Mouse (Mus musculus) liver (tissue): ENCODE data around the gene Mrc2.
A peak's percentile ranks its signal among the peaks of the same experiment; 100 is the strongest.

Experiments used
- DNase-seq: peaks from one replicate; pipeline ENCODE4 v3.0.0-alpha.2; 2020; ENCODE audit warnings: mixed read lengths

Gene Mrc2

GRCm38 (mm10) chr11:105292124-105293071 lies at the start of gene Mrc2:
TSS of gene Mrc2 (plus strand) at chr11:105292643.
- peak; percentile 62 for DNase-seq

- DNase-seq = no peak
These were observed 46.1 kb upstream of the Mrc2 start for GRCm38 (mm10) chr11:105246369-105246768.

GRCm38 (mm10) chr11:105246785-105247184 lies 45.7 kb upstream of the Mrc2 start:
- DNase-seq = no peak

DNA sequence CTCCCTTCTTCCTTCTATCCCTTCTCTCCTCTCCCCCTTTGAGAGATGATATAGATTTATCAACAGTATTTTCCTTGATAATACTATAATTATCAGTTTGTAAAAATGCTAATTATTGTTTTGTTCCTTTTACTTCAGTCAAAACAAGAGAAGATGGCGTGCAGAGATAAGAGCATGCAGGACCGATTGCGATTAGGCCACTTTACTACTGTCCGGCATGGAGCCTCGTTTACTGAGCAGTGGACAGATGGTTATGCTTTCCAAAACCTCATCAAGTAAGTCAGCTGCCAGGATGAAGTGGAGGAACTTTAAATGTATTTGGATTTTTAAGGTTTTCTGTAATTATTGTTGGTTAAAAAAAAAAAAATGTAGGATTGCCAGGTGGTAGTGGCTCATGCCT lies 45.1 kb upstream of the Mrc2 start:
- DNase-seq = no peak

GRCm38 (mm10) chr11:105259733-105260132 lies 32.7 kb upstream of the Mrc2 start:
- no peak for DNase-seq

DNA sequence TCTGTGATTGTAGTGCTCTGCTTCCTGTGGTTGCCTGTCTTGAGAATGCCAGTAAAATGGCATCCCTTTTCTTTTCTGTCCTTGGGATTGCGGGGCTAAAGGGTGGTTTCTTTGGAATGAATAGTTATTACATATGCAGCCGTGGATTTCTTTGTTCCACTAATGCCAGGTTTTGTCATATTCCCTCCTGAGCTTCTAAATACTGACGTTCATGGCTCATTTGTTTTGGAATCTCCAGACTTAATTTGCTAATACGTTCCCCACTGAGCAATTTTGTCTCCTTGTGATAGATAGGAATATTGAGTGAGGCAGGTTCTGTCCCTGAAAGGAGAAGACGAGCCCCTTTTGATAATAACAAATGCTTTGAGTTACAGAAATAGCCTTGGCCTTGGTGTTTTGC lies 31.3 kb upstream of the Mrc2 start:
- DNase-seq = no peak

GRCm38 (mm10) chr11:105261601-105262351 lies 30.7 kb upstream of the Mrc2 start:
- DNase-seq = no peak

DNA sequence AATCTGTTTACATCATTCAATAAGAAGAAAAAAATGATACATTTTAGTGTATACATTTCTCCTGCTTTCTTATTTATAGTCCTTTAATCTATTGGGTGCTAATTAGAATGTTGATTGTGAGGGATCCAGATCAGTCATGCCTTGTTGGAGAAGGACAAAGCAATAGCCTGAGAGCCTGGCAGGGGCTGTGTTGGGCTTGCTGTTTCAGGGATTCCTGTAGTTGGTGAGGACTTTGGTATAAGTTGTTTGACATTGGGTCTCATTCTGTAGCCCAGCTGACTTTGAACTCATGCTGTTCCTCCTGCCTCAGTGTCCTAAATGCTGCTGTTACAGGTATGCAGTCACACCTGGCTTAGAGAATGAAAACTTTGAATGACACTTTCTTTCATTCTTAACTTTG lies 27.9 kb upstream of the Mrc2 start:
- DNase-seq = no peak

DNA sequence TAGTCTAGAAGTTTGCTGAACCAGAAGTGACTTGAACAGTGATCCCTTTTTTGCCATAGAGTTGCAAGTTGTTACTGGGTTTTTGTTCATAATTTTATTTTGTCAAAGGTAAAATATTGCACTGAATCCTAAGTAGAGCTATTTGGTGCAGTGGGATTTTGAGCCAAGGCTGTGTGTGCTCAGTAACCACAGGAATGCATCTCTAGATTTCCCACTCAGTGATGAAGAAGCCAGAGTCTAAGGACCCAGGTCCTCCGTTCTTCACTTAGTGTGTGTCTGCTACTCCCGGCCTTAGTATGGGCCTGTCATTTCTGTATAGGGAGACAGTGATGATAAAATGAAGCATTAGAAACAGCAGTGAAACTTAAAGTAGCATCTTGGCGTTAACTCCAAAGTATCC lies 27.5 kb upstream of the Mrc2 start:
- DNase-seq = no peak

DNA sequence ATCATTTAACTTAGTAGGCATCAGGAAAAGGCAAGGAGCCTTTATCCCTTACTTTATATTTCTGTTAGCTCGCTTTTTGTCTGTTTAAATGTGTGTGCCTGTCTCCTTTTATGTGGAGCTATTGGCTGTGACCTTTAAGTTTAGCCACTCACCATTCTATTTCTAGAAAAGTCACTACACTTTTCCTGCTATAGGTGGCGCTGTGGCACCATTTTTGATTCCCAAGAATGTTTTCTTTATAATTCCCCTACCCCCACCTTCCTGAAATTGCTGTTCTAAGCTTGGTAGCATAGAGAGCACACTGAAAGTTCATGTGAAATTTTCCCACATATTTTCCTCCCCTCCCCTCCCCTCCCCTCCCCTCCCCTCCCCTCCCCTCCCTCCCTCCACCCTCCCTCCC lies 22.3 kb upstream of the Mrc2 start:
- DNase-seq = peak; percentile 34

- no peak for DNase-seq
These were observed 12.0 kb upstream of the Mrc2 start for GRCm38 (mm10) chr11:105280456-105280855.

- no peak for DNase-seq
These were observed 11.2 kb upstream of the Mrc2 start for GRCm38 (mm10) chr11:105281291-105281690.

GRCm38 (mm10) chr11:105281763-105282459 lies 10.5 kb upstream of the Mrc2 start:
- no peak for DNase-seq

DNA sequence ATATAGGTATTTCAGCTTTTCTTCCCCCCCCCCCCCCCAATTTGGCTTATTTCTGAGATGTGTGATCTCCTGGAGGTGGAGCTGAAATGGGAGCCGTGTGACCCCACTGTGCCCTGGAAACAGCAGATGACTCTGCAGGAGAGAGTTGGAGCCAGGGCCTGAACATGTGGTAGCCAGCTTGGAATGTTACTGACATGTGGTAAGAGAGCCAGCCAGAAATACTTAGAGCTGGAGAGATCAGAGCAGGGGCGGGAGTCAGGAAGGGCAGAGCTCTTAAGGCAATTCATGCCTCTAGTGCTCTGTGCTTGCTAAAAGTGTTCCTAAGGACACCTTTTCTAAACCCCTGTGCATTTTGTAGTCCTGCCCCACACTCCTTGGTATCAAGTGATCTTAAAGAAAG lies 10.0 kb upstream of the Mrc2 start:
- no peak for DNase-seq

- no peak for DNase-seq
These were observed 9.4 kb upstream of the Mrc2 start for GRCm38 (mm10) chr11:105283016-105283415.

DNA sequence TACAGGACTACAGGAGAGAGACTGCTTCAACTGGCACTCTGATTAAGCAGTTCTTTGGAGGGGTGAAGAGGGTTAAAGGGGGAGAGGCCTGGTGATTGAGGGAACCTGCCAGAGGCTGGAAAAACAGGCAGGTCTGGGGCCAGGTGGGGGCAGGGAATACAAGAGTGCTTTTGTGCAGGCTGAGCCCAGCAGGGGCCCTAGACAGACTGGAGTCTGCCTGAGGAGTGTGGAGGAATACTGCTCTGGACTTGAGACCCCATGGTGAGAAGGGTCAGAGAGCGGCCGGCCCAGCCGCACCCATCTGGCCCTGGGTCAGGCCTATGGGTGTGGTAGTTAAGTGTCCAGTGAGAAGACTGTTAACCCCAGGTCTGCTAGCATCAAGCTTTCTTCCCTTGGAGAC lies 6.7 kb upstream of the Mrc2 start:
- no peak for DNase-seq

GRCm38 (mm10) chr11:105289403-105289802 lies 3.0 kb upstream of the Mrc2 start:
- DNase-seq = no peak

- no peak for DNase-seq
These were observed 741 bp upstream of the Mrc2 start for GRCm38 (mm10) chr11:105291681-105292123.

GRCm38 (mm10) chr11:105293101-105293581 lies 698 bp downstream of the Mrc2 start:
- DNase-seq = peak; percentile 64

GRCm38 (mm10) chr11:105293901-105294494 lies 1.6 kb downstream of the Mrc2 start:
- no peak for DNase-seq

DNA sequence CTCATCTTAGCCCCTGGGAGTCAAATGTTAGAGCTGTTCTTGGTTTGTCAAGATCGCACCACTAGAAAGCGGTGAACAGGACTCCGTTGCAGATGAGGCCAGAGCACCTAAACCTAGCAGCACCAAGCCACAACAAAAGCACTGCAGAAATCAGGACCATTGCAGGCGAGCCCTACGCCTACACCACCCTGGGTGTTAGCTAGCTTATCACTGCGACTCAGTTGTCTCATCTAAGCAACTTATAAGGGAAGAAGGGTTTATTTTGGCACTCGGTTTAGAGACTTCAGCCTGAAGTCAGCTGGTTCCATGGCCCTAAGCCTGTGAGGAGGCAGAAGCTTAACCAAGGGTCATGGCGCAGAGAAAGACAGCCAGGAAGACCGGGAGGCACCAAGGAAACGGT lies 3.6 kb downstream of the Mrc2 start:
- DNase-seq = no peak

- DNase-seq = no peak
These were observed 17.8 kb downstream of the Mrc2 start for GRCm38 (mm10) chr11:105310197-105310596.
